Mouse (Mus musculus): ENCODE measurements around the gene Soat2.

Soat2 gene

GRCm38 (mm10) chr15:102113674-102114073 is 36.7 kb upstream of the Soat2 start:
- DNase-seq (ENCODE audit: low spot score in 2 of 2), result no peak

GRCm38 (mm10) chr15:102114651-102115260 is 35.6 kb upstream of the Soat2 start:
- no peak for DNase-seq (ENCODE audit: low spot score in 2 of 2)

- no peak for DNase-seq (ENCODE audit: low spot score in 2 of 2)
Measured at GRCm38 (mm10) chr15:102115731-102116231, 34.5 kb upstream of the Soat2 start.

DNA sequence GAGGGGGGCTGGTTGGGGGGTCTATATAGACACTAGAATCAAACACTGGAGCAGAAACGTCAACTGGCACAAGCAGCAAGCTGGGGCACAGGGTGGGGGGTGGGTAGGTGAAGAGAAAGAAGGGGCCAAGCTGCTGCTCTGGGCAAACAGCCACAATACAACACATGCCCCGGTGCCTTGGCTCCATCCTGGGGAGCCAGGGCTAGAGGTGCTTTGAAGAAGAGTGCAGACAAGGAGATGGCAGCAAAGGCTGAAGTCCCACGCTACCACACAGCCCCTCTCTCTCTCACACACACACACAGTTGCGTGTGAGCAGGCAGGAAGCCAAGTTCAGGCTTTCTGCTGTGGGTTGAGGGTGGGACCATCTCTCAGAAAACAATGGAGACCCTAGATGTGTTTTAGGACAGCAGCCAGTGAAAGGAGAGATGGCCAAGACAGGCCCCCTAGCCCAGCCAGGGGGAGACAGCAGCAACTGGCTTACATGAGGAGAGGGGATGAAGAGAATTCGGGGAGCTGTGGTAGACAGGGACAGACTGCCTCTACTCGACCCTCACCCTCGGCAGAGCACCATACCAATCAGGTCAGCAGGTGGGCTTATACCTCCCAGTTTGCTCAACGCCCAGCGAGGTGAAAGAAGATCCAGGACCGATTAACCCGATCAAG is 33.4 kb upstream of the Soat2 start:
- no peak for DNase-seq (ENCODE audit: low spot score in 2 of 2)

- no peak for DNase-seq (ENCODE audit: low spot score in 2 of 2)
Measured at GRCm38 (mm10) chr15:102117461-102118443, 32.6 kb upstream of the Soat2 start.

- DNase-seq (ENCODE audit: low spot score in 2 of 2), result no peak
Measured at GRCm38 (mm10) chr15:102118591-102118990, 31.7 kb upstream of the Soat2 start.

DNA sequence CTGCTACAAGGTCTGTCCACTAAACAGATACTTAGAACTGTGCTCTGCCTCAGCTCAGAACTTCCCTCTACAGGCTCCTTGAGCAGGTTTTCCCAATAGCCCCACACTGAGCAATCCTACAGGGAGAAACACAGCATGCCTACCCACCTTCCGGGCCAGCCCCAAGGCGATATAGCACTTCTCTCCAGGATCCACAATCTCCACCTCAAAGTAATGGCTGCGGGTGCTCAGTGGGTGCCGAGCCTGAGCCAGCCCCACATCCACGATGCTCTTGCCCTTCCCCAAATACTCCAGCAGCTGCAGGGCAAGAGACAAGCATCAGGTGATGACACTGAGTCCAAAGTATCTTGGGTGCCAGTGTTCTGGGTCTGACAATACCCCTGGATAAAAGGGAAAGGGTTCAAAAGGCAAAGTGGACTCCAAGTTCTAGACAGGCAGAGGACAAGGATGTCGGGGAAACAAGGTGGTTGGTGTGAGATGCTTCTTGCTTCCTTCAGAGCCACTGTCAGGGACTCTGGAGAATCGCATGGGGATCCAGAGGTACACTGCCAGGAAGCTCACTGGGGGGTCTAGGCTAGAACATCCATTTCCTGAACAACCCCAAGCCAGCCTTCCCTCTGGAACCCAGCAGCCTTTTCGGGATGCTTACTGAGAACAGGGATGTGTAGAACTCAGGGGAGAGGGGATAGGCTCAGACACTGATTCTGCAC is 31.1 kb upstream of the Soat2 start:
- DNase-seq (ENCODE audit: low spot score in 2 of 2), result no peak

GRCm38 (mm10) chr15:102119831-102120170 is 30.5 kb upstream of the Soat2 start:
- no peak for DNase-seq (ENCODE audit: low spot score in 2 of 2)

DNA sequence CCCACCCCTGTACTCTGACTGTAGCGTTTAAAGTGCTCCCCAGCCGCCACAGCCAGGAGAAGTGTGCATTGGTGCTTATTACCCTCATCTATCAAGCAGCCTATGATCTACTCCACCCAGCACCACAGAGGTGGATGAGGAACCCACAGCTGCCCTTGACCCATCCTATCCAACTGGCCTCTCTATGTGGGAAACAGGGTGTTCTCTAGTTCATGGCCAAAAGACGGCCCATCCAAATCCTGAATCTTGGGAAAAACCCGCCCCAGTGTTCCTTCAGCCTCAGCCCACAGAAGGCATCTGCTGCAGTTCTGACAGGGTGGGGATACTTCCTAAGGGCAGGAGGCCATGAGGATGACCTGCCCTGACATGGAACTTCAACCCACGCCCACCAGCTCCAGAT is 29.8 kb upstream of the Soat2 start:
- DNase-seq (ENCODE audit: low spot score in 2 of 2), result no peak

DNA sequence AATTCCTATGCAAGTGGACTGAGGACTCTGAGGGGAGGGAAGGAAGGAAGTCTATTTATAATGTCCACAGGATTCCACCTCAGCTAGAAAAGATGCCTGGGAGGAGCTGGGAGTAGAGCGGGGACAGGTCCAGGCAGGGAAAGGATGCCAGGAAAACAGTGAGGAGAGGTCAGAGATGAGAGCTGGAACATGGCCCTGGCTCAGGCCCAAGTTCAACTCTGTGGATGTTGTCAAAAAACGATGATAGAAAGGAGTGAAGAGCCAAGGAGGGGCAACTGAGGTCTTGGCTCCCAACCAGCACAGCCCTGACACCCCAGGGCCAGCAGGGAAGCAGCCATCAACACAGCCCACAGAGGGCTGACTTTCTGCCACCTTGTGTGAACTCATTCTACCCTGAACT is 24.0 kb upstream of the Soat2 start:
- no peak for DNase-seq (ENCODE audit: low spot score in 2 of 2)

DNA sequence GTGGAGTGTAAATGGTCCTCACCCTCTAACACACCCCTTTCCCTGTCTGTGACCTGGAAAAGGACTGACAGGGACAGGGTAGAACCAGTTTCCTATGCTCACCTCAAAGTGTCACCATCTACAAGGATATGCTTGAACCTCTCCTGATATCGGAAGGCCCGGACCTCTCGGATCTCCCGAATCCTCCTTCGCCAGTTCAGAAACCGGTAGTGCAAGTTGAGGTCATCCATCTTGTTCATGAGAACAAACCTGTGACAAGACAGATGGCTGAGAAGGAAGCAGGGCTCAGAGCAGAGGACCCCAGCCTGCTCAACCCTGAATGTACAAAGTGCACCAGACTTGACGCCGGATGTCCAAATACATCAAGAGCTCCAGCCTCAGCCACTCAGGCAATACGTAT is 17.0 kb upstream of the Soat2 start:
- DNase-seq (ENCODE audit: low spot score in 2 of 2), result no peak

DNA sequence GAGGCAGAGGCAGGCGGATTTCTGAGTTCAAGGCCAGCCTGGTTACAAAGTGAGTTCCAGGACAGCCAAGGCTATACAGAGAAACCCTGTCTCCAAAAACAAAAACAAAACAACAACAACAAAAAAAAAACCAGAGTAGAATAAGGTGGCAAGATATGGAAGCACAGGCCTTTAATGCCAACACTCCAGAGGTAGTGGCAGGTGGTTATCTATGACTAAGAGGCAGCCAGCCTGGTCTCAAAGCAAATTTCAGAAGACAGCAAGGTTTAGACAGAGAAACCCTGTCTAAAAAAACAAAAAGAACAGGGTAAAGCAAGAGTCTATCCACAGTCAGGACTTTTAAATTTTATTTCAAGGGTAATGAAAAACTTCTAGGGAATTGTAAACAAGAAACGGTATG is 15.6 kb upstream of the Soat2 start:
- DNase-seq (ENCODE audit: low spot score in 2 of 2), result no peak

DNA sequence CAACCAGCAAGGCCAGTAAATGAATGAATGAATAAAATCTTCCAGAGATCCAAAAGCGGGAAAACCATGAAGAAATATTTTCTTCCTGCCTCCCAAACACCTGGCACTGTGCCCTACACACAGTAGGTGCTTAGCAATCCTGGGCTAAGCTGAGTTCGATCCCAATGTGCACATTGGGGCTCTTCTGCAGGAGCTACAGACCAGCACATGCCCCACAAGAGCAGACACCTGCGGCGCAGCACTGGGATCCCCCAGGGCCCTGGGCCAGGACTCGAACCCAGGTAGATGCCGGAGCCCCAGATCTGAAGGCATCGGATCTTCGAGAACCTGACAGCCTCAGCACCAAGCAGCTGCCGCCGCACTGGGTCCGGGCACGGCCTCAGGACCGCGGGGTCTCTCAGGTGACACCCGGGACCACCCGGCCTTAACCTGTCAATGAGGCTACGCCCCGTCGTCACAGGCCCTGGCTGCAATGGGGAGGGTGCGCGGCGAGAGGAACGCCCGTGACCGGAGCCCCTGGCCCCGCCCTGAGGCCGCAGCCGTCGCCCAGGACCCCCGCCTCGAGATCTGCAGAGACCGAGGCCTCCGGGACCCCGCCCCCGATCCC is 14.7 kb upstream of the Soat2 start:
- no peak for DNase-seq (ENCODE audit: low spot score in 2 of 2)

GRCm38 (mm10) chr15:102136129-102136758 is 14.1 kb upstream of the Soat2 start, which contains the start of gene Spryd3:
TSS of gene Spryd3 (minus strand) at chr15:102136234.
- DNase-seq (ENCODE audit: low spot score in 2 of 2), result peak; percentile 98 to 99

DNA sequence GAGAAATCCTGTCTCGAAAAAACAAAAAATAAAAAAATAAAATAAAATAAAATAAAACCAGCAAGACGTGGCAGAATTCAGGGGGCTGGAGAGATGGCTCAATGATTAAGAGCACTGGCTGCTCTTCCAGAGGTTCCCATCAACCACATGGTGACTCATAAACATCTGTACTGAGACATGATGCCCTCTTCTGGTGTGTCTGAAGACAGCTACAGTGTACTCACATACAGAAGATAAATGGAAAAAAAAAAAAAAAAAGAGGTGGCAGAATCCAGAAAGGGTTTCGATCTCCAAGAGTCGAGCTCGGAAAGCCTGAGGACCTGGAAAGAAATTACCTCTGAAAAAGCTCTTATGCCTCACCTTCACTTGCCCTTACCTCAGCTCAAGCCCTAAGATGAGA is 9.2 kb upstream of the Soat2 start:
- DNase-seq (ENCODE audit: low spot score in 2 of 2), result no peak

- DNase-seq (ENCODE audit: low spot score in 2 of 2), result no peak
Measured at GRCm38 (mm10) chr15:102142914-102143912, 7.1 kb upstream of the Soat2 start.

GRCm38 (mm10) chr15:102144274-102144711 is 6.0 kb upstream of the Soat2 start, which contains the start of gene Igfbp6:
TSS of gene Igfbp6 (plus strand) at chr15:102144362.
- DNase-seq (ENCODE audit: low spot score in 2 of 2), result no peak

DNA sequence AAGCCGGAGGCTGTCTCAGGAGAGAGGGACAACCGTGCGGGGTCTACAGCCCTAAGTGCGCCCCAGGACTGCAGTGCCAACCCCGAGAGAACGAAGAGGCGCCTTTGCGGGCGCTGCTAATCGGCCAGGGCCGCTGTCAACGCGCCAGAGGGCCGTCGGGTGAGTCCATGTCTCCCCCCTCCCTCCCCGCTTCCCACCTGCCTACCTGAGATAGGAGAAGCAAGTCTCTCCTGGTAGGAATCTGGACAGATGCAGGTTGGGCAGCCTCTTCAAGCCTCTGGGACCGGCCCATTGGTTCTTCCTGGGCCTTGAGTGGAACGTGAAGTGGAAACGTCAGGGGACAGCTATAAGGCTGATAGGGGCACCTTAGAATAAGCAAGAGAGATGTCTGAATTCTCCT is 5.6 kb upstream of the Soat2 start:
- no peak for DNase-seq (ENCODE audit: low spot score in 2 of 2)

GRCm38 (mm10) chr15:102145330-102145729 is 5.0 kb upstream of the Soat2 start:
- peak in 1 of 2 experiments; percentile 44 for DNase-seq (ENCODE audit: low spot score in 2 of 2)
